Mouse (Mus musculus): ENCODE measurements around the gene Apobec4. TPM values are rescaled to one million over a fixed set of nuclear protein-coding genes. Genes with fewer than 3 reads are reported as not detected.

Apobec4 gene
- total RNA-seq (2023; ENCODE audit: inconsistent age), result not detected in 4 replicates

DNA sequence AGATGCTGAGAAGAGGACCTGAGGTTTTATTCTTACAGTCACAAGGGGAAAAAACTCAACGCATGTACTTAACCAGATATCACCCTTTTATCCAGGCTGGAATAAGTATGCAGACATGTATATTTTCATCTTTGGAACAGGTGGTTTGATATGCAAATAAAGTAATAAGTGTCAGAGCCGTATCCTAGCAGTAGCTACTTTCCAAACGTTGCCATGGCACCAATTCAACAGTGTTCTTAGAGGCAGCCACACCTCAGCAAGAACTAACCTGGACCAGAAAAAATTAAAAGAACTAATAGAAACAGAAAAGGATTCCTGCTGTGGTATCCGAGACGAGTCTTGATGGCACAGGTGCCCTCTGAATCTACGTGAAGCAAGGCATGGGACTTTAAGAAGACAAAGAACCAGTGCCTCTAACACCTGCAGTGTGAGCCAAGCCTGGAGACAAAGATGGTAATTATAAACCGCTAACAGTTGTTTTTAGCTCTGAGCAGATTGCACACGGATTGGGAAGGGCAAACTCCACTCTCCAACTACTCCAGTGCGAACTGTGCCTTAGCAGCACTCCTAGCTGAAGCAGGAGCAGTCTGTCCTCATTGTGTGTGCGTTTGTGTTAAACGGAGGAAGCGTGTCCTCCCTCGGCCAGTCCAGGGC lies at the start of gene Apobec4:
TSS of gene Apobec4 (plus strand) at position 240 of the 654 bp plus-strand sequence.

DNA sequence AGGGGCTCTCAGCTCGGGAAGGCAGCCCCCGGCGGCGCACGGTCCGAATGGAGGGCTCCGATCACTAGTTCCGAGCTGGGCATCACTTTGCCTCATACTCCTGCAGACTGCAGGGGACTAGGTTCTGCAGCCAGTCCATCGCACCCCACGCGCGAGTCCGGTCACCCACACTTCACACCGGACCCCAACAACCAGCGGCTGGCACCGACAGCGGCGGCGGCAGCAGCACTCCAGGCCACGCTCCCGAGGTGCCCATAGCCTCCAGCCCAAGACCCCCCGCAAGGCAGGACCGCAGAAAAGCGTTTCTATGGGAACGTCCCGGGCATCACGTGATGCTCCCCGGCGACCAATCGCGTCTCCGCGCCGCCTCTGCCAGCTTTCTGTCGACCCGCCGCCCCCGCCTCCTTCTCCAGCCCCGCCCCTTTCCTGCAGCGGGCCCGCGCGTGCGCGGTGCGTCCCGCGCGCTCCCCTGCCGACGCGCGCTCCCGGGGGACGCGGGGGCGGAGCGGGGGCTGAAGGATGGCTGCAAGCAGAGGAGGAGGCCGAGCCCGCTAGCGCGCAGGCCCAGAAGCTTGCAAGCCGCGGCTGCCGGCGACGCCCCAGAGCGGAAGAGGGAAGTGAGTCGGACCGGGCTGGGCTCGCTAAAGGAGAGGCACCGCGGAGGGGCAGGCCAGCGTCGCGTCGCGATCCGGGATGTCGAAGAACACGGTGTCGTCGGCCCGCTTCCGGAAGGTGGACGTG lies 15.9 kb downstream of the Apobec4 start, which contains the start of the genes Rgl1 and Arpc5:
TSS of gene Rgl1 (minus strand) at position 320 of the 741 bp plus-strand sequence.
TSS of gene Arpc5 (plus strand) at position 511 of the 741 bp plus-strand sequence.

DNA sequence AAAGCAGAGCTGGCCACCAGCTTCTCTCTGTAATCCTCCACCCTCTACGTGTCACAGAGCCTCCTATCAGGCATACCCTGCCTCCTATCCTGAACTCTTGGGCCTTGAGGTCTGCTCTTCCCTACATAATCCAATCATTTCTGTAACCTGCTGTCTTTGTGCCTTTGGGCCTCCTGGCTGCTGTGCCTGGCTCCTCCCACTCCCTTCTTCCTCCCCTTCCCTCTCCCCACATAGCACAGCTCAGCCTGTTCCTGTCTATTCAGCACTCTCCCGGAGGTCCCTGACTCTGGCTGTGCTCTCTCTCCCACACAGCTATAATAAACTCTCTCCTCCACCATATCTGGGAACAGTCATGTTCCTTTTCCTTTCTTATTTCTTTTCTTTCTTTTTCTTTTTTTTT lies 49.5 kb downstream of the Apobec4 start, which contains the start of gene Ncf2:
TSS of gene Ncf2 (plus strand) at position 298 of the 400 bp plus-strand sequence.

Other genes starting within 250 kb of the Apobec4 start
- 24.7 to 57.6 TPM (median 41.1 TPM) in 4 replicates for gene Rgl1, start 15.8 kb downstream of the Apobec4 start, total RNA-seq (2023; ENCODE audit: inconsistent age)
- 353 to 388 TPM (median 379 TPM) in 4 replicates for gene Arpc5, start 16.0 kb downstream of the Apobec4 start, total RNA-seq (2023; ENCODE audit: inconsistent age)
- 247 to 296 TPM (median 267 TPM) in 4 replicates for gene Ncf2, start 49.6 kb downstream of the Apobec4 start, total RNA-seq (2023; ENCODE audit: inconsistent age)
- gene Smg7, start 152.1 kb downstream of the Apobec4 start, total RNA-seq (2023; ENCODE audit: inconsistent age), result 150 to 165 TPM (median 159 TPM) in 4 replicates
- not detected in 4 replicates for gene Nmnat2, start 204.4 kb downstream of the Apobec4 start, total RNA-seq (2023; ENCODE audit: inconsistent age)